Mouse (Mus musculus) midbrain, embryonic 12.5 days (tissue): ENCODE results near the gene Ctdsp2. TPM values are rescaled to one million over a fixed set of nuclear protein-coding genes. Genes with fewer than 3 reads are reported as not detected.
A peak's percentile ranks its signal among the peaks of the same experiment; 100 is the strongest.

ENCODE experiments used
- ATAC-seq: fragments of 200-750 bp; cut with Nextera tagmentation; 2 replicates; pipeline ENCODE4 v1.8.0; 2017; ENCODE audit warnings: low read depth, moderate TSS enrichment, moderate library complexity; ENCODE audit not compliant: low FRiP score
- H3K27ac ChIP-seq: fragments of 300-500 bp; sonication (generic); replicated peaks from 2 replicates; pipeline ENCODE4 v1.5.1; 2016; ENCODE audit warnings: mild to moderate bottlenecking
- H3K27me3 ChIP-seq: fragments of 300-500 bp; sonication (generic); 2 replicates; pipeline ENCODE4 v1.6.1; 2016; ENCODE audit warnings: mild to moderate bottlenecking
- H3K36me3 ChIP-seq: fragments of 300-500 bp; sonication (generic); 2 replicates; pipeline ENCODE4 v1.6.1; 2016
- H3K4me1 ChIP-seq: fragments of 300-500 bp; sonication (generic); 2 replicates; pipeline ENCODE4 v1.6.1; 2016
- H3K4me2 ChIP-seq: fragments of 300-500 bp; sonication (generic); replicated peaks from 2 replicates; pipeline ENCODE4 v1.6.1; 2016; ENCODE audit warnings: mild to moderate bottlenecking, moderate library complexity
- H3K4me3 ChIP-seq: fragments of 300-500 bp; sonication (generic); 2 replicates; pipeline ENCODE4 v1.5.1; 2016; ENCODE audit warnings: mild to moderate bottlenecking
- H3K9ac ChIP-seq: fragments of 300-500 bp; sonication (generic); replicated peaks from 2 replicates; pipeline ENCODE4 v1.6.1; 2016; ENCODE audit warnings: mild to moderate bottlenecking, moderate library complexity
- H3K9me3 ChIP-seq: fragments of 300-500 bp; sonication (generic); 2 replicates; pipeline ENCODE4 v1.6.1; 2016; ENCODE audit warnings: mild to moderate bottlenecking
- WGBS: fragments of 180-500 bp; shearing (Covaris S2); methylation state at CpG from one replicate; pipeline ENCODE4 v1.1.7; 2016; 5-methylcytosine and 5-hydroxymethylcytosine counted together
- microRNA counts: library from miRNA; unstranded; fragments of <30 nt; microRNA quantifications from one replicate; lab custom pipeline; 2017
- microRNA-seq: library from miRNA; unstranded; fragments of <30 nt; microRNA quantifications from one replicate; pipeline ENCODE4, GENCODE M21; 2017
- polyA plus RNA-seq: library from polyadenylated mRNA; unstranded; fragments of >200 nt; fragmentation: Nextera tagmentation; extraction: Ambion mirVana; gene quantifications from 2 replicates; pipeline ENCODE4 v1.2.1, GENCODE M21; 2016

Gene Ctdsp2
- polyA plus RNA-seq, 1 experiment from 2014 or later: 40.1 TPM

DNA sequence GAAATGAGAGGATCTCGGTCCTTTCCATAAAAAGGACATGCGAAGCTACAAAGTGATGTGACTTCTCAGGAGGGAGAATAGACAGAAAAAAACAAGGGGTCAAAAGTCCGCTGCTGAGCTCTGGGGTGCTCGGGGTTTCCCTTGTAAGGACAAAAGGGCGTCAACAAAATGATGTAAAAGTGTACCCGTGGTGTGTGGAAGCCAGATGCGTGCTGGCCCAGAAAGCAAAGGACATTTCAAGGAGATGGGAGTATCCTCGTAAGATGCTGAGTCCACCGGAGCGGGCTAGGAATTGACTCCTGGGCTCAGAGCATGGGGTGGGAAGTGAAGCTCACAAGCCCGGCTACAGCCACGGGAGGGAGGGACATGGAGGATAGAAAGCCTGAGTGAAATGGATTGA is 59.1 kb downstream of the Ctdsp2 start:
- Histone ChIP-seq H3K27me3 (peaks cover 16% of the 10 kb centered on the region), H3K9ac (no peak overlapping the region), H3K4me2 (no peak overlapping the region), H3K27ac (no peak overlapping the region), H3K4me3 (no peak overlapping the region), H3K4me1 (peaks cover 12% of the 10 kb centered on the region), H3K36me3 (no peaks in the 10 kb centered on the region), H3K9me3 (no peaks in the 10 kb centered on the region)
- ATAC-seq: no peak
- 74% methylated on average over 12 of the region's 12 CpGs for WGBS

DNA sequence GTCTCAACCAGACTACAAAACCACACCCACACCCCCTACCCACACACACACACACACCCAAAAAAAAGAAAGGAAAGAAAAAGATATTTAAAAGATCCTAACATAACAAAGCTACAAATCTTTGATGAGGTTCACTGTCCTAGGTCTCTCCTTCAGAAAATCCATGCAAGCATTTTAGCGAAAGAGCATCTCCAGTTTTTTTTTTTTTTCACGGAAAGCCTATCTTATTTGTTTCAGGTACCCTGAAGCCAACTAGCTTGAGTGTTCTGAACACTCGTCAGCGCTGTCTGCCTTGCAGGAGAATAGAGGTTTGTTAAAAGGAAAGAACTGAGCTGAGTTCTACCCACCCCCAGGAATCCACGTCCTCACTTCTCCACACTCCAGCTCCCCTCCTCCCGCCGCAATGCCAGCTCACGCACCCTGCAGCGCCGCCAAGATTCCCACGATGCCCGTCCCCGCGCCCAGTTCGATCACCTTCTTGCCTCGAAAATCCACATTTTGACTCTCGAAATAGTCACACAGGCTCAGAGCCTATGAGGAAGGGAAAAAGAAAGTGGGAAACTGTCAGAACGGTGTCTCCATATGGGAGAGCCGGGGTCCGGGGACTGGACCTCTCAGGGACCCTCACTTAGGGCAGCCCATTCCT is 62.2 kb downstream of the Ctdsp2 start:
- WGBS: under 1% methylated on average over 20 of the region's 20 CpGs
- no peak for ATAC-seq
- H3K4me2 ChIP-seq: peak overlapping the region; percentile 92

DNA sequence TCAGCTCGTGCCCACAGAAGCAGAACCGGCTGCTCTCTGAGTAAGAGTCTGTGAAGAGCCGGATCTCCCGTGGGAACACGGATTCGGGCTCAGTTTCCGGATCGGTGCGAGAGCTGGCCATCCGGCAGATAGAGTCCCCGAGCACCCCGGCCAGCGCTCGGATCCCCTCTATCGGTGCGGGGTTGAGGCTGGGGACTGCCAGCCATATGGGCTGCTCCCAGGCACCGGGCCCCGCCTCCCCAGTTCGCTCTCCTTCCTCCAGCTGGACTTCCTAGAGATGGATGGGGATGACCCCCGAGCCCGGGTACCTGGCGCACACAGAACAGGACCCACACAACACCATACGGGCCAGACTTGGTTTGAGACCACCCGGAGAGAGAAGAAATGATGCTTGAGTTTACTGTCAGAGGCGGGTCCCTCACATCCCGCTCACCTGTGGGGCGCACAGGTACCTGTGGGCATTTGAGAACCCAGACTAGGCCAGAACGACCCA is 62.8 kb downstream of the Ctdsp2 start, which contains the start of the genes Mettl1 and Eef1akmt3:
Gene Mettl1, plus strand, starts transcription at position 141 of the 493 bp plus-strand sequence.
Gene Eef1akmt3, minus strand, starts transcription at position 240 of the 493 bp plus-strand sequence.
- Histone ChIP-seq H3K27ac (no peak within 1 kb of the TSS), H3K4me3 (peak within 1 kb of the TSS; percentile 74), H3K4me1 (peaks cover 16% of the 10 kb centered on the region), H3K27me3 (peaks cover 16% of the 10 kb centered on the region), H3K9ac (peak within 1 kb of the TSS; percentile 62), H3K9me3 (no peaks in the 10 kb centered on the region), H3K4me2 (peak within 1 kb of the TSS; percentile 92), H3K36me3 (peaks cover 9% of the 10 kb centered on the region; the same call in 1 of the 2 replicates)
- 0% methylated on average over 28 of the region's 28 CpGs for WGBS
- ATAC-seq: peak; percentile 81; the same call in 1 of the 2 replicates

More for the DNA sequence above, 62.2 kb downstream of the Ctdsp2 start:
- Histone ChIP-seq H3K27ac (no peak overlapping the region), H3K4me1 (peaks cover 16% of the 10 kb centered on the region), H3K4me3 (peak overlapping the region; percentile 74), H3K9ac (peak overlapping the region; percentile 62), H3K27me3 (peaks cover 16% of the 10 kb centered on the region), H3K9me3 (no peaks in the 10 kb centered on the region), H3K36me3 (peaks cover 9% of the 10 kb centered on the region; the same call in 1 of the 2 replicates)

DNA sequence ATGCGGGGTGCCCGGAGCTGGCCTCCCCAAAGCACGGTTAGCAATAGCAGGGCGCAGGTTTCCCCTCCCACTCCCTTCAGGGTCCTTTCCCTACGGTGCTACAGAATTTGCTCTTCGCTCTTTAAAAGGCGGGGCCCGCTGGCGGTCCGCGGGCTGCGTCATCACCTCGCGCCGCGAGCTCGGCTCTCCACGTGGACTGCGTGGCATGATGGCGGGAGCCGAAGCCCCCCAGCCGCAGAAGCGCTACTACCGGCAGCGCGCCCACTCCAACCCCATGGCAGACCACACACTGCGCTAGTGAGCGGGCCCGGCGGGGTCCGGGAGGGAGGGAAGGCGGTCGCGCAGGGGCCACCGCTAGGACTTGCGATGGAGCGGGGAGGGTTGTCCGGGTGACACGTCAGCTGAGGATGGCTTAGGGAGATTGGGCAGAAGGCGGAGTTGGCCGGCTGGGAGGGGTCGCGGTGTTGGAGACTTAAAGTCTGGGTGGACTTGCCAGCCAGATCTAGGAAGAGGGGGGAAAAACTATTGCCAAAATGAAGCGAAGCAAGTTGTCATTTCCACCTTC is 63.3 kb downstream of the Ctdsp2 start:
- peak; percentile 88 for ATAC-seq
- WGBS: 0% methylated on average over 44 of the region's 44 CpGs
- H3K4me2 ChIP-seq: peak overlapping the region; percentile 92
- H3K36me3 ChIP-seq: peaks cover 13% of the 10 kb centered on the region; the same call in 1 of the 2 replicates
- peak overlapping the region; percentile 74 for H3K4me3 ChIP-seq
- no peaks in the 10 kb centered on the region for H3K9me3 ChIP-seq
- peaks cover 16% of the 10 kb centered on the region for H3K4me1 ChIP-seq
- H3K27me3 ChIP-seq: peaks cover 16% of the 10 kb centered on the region
- peak overlapping the region; percentile 62 for H3K9ac ChIP-seq
- no peak overlapping the region for H3K27ac ChIP-seq

DNA sequence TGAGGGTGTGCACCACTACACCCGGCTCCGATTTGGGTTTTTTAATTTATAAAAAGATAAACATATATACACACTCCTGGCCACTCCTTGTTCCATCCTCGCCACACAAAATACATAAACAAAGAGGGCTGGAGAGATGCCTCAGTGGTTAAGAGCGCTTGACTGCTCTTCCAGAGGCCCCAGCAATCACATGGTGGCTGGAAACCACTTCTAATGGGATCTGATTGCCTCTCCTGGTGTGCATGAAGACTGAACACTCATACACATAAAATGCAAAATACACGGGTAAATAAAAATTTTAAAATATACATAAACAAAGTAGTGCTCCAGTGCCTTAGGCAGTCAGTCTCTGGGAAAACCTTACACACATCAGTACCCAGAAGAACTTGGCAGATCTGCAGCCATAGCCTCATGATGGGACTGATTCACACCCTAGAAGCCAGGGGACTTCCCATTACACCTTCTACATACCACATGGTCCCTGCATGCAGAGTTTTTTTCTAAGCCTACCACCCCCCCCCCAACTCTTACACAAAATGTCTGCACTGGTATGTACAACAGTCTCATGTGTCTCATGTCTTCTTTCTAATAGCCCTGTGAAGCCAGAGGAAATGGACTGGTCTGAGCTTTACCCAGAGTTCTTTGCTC is 64.1 kb downstream of the Ctdsp2 start:
- 19% methylated on average over 5 of the region's 5 CpGs for WGBS
- no peaks in the 10 kb centered on the region for H3K9me3 ChIP-seq
- peak overlapping the region; percentile 74 for H3K4me3 ChIP-seq
- ATAC-seq: no peak
- peaks cover 16% of the 10 kb centered on the region; the same call in 1 of the 2 replicates for H3K36me3 ChIP-seq
- no peak overlapping the region for H3K27ac ChIP-seq
- peaks cover 23% of the 10 kb centered on the region for H3K27me3 ChIP-seq
- peaks cover 16% of the 10 kb centered on the region for H3K4me1 ChIP-seq
- H3K9ac ChIP-seq: peak overlapping the region; percentile 62
- peak overlapping the region; percentile 92 for H3K4me2 ChIP-seq

DNA sequence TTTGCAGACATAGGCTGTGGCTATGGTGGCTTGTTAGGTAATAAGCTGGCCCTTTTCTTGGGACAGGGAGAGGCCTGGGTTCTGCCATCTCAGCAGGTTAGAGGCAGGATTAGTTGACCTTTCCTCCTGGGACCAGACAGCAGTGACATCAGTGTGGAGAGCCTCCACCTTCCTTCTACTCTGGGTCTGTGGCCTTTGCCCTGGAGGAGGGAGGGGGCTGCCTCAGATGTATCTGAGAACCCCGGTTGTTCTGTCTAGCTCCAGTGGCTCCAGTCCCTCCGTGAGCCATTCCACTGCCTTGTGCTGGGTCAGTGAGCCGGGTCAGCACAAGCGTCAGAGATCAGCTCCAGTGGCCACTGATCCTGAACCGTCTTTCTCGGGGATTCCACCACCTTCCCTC is 64.7 kb downstream of the Ctdsp2 start:
- Histone ChIP-seq H3K4me3 (no peak overlapping the region), H3K9ac (no peak overlapping the region; the same call in 1 of the 2 replicates), H3K4me1 (peaks cover 16% of the 10 kb centered on the region), H3K36me3 (peaks cover 16% of the 10 kb centered on the region; the same call in 1 of the 2 replicates), H3K9me3 (no peaks in the 10 kb centered on the region), H3K27me3 (peaks cover 28% of the 10 kb centered on the region), H3K4me2 (0 out of 2 replicates have a peak overlapping the region, but pooled peaks have one; percentile 92), H3K27ac (no peak overlapping the region)
- ATAC-seq: no peak
- 57% methylated on average over 6 of the region's 6 CpGs for WGBS

DNA sequence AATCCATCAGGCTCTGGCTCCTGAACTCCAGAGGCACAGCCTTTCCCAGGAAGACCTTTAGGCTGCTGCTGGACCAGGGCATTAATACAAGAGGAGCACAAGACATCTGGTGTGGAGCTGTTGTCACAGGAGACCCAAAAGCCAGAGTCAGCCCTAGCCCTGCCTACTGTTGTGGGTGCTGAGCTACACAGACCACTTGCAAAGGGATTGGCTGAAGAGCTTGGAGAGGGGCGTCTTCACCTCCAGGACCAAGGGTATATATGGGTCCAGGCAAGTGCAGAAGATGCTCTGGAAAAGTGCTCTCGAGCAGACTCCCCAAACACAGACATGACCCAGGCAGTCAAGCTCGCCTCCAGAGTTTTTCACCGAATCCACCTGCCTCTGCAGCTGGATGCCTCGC is 69.4 kb downstream of the Ctdsp2 start, which contains the start of gene Cyp27b1:
Gene Cyp27b1, plus strand, starts transcription at position 297 of the 400 bp plus-strand sequence.
- Histone ChIP-seq H3K9ac (no peak within 1 kb of the TSS), H3K4me2 (no peak within 1 kb of the TSS), H3K4me1 (peaks cover 4% of the 10 kb centered on the region), H3K27me3 (peaks cover 58% of the 10 kb centered on the region), H3K9me3 (no peaks in the 10 kb centered on the region), H3K36me3 (peaks cover 16% of the 10 kb centered on the region; the same call in 1 of the 2 replicates), H3K27ac (no peak within 1 kb of the TSS), H3K4me3 (0 out of 2 replicates have a peak within 1 kb of the TSS, but pooled peaks have one; percentile 10)
- WGBS: 32% methylated on average over 5 of the region's 5 CpGs
- no peak for ATAC-seq

DNA sequence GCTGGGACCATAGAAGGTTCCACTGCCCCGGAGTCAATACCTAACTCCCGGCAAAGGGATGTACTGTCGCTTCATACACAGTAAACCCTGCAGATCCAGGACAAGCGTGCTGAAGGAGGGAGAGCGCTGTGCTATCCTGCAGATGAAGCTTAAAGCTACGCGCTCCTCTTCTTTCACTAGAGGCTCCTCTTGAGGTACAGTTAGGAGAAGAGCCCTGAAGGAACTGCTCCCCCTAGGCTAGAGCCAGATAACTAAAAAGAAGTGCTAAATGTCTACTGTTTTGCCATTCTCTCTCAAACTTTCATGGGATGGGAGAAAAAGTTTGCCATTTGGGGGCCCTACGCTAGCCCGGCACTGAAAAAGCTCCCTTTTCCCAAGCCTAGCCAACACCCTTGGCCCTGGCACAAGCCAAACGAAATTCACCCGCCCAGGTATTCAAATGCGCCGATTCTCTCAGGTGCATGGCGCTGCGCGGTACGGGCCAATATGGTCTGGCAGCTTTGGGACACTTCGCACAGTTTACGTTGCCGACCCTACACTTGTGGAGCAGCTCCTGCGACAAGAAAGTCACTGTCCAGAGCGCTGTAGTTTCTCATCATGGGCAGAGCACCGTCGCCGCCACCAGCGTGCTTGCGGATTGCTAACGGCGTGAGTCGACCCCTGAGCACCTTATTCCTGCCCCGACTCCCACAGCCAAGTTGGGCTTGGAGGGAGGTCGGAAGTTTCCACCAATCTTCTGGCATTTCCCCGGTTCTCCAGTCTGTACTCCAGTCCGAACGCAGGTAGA is 70.3 kb downstream of the Ctdsp2 start:
- no peaks in the 10 kb centered on the region for H3K9me3 ChIP-seq
- no peak overlapping the region for H3K9ac ChIP-seq
- H3K4me3 ChIP-seq: 0 out of 2 replicates have a peak overlapping the region, but pooled peaks have one; percentile 10
- H3K27ac ChIP-seq: no peak overlapping the region
- peaks cover 3% of the 10 kb centered on the region; the same call in 1 of the 2 replicates for H3K4me1 ChIP-seq
- no peak for ATAC-seq
- no peak overlapping the region for H3K4me2 ChIP-seq
- peaks cover 20% of the 10 kb centered on the region; the same call in 1 of the 2 replicates for H3K36me3 ChIP-seq
- WGBS: 6% methylated on average over 35 of the region's 35 CpGs
- H3K27me3 ChIP-seq: peaks cover 58% of the 10 kb centered on the region

MicroRNA genes within 50 kb of the gene (microRNA counts, 519-probe panel; counts per million panel counts)
- microRNA mmu-miR-26a (lab: Ali Mortazavi, UCI) (not detected), microRNA mmu-miR-546 (lab: Ali Mortazavi, UCI) (not detected)

Small RNA genes within 50 kb of the gene (microRNA-seq; reads per million reads assigned to microRNA genes)
- gene Mir26a-2 (37.2 reads per million, percentile 41 among the genes with 10 or more reads in this experiment), gene Mir546 (not detected)

Other genes with a start within 250 kb of the Ctdsp2 start
- gene Atp23, start 77.4 kb upstream of the Ctdsp2 start, polyA plus RNA-seq: 14.4 and 15.0 TPM in 2 replicates
- 3.1 and 3.4 TPM in 2 replicates for gene Avil, start 22.0 kb downstream of the Ctdsp2 start, polyA plus RNA-seq
- 74.5 and 79.2 TPM in 2 replicates for gene Tsfm, start 52.1 kb downstream of the Ctdsp2 start, polyA plus RNA-seq
- 33.1 and 33.6 TPM in 2 replicates for gene Mettl1, start 62.7 kb downstream of the Ctdsp2 start, polyA plus RNA-seq
- 0.20 and 0.24 TPM in 2 replicates for gene Eef1akmt3, start 62.8 kb downstream of the Ctdsp2 start, polyA plus RNA-seq
- 0.09 and 0.16 TPM in 2 replicates for gene Cyp27b1, start 69.5 kb downstream of the Ctdsp2 start, polyA plus RNA-seq
- 4.6 and 5.3 TPM in 2 replicates for gene March9, start 81.5 kb downstream of the Ctdsp2 start, polyA plus RNA-seq
- 2,032 and 2,136 TPM in 2 replicates for gene Cdk4, start 84.8 kb downstream of the Ctdsp2 start, polyA plus RNA-seq
- gene Tspan31, start 91.5 kb downstream of the Ctdsp2 start, polyA plus RNA-seq: 165 and 167 TPM in 2 replicates
- gene Agap2, start 96.6 kb downstream of the Ctdsp2 start, polyA plus RNA-seq: 1.3 TPM in 2 replicates
- gene Os9, start 142.4 kb downstream of the Ctdsp2 start, polyA plus RNA-seq: 112 and 116 TPM in 2 replicates
- gene B4galnt1, start 186.5 kb downstream of the Ctdsp2 start, polyA plus RNA-seq: 15.2 and 17.7 TPM in 2 replicates
- gene Slc26a10, start 201.9 kb downstream of the Ctdsp2 start, polyA plus RNA-seq: 0.89 and 1.1 TPM in 2 replicates
- gene Arhgef25, start 211.4 kb downstream of the Ctdsp2 start, polyA plus RNA-seq: 39.6 and 46.1 TPM in 2 replicates
- 204 and 205 TPM in 2 replicates for gene Dtx3, start 217.0 kb downstream of the Ctdsp2 start, polyA plus RNA-seq
- gene Pip4k2c, start 232.9 kb downstream of the Ctdsp2 start, polyA plus RNA-seq: 17.0 and 18.1 TPM in 2 replicates